Mouse (Mus musculus): ENCODE measurements around the gene Acox2. TPM values are rescaled to one million over a fixed set of nuclear protein-coding genes. Genes with fewer than 3 reads are reported as not detected.

Gene Acox2
- polyA plus RNA-seq, 1 experiment = not detected

- no peaks in the 10 kb centered on the region for H3K36me3 ChIP-seq (replicated peaks; ENCODE audit: low read length)
- no peak overlapping the region for H3K4me3 ChIP-seq (replicated peaks)
- TF ChIP-seq FLI1 (IDR thresholded peaks at IDR 0.05; ENCODE audit: low read length) = no peak
- no peak for TF ChIP-seq GATA1 (IDR thresholded peaks at IDR 0.05; ENCODE audit: borderline replicate concordance, low read length)
- peaks cover 19% of the 10 kb centered on the region for H3K27me3 ChIP-seq (replicated peaks)
- peaks cover 20% of the 10 kb centered on the region for H3K4me1 ChIP-seq
- H3K9me3 ChIP-seq = no peaks in the 10 kb centered on the region
These were observed 29.7 kb downstream of the Acox2 start for GRCm38 (mm10) chr14:8229367-8230019.

GRCm38 (mm10) chr14:8224805-8225204 is 34.3 kb downstream of the Acox2 start:
- peaks cover 11% of the 10 kb centered on the region for H3K27me3 ChIP-seq (replicated peaks)
- no peak overlapping the region for H3K4me3 ChIP-seq (replicated peaks)
- TF ChIP-seq FLI1 (IDR thresholded peaks at IDR 0.05; ENCODE audit: low read length) = no peak
- no peak for TF ChIP-seq GATA1 (IDR thresholded peaks at IDR 0.05; ENCODE audit: borderline replicate concordance, low read length)
- H3K9me3 ChIP-seq = no peaks in the 10 kb centered on the region
- peaks cover 5% of the 10 kb centered on the region for H3K36me3 ChIP-seq (replicated peaks; ENCODE audit: low read length)
- H3K4me1 ChIP-seq = peaks cover 11% of the 10 kb centered on the region

GRCm38 (mm10) chr14:8223506-8224293 is 35.5 kb downstream of the Acox2 start:
- peaks cover 5% of the 10 kb centered on the region for H3K36me3 ChIP-seq (replicated peaks; ENCODE audit: low read length)
- TF ChIP-seq GATA1 (IDR thresholded peaks at IDR 0.05; ENCODE audit: borderline replicate concordance, low read length) = no peak
- TF ChIP-seq FLI1 (IDR thresholded peaks at IDR 0.05; ENCODE audit: low read length) = no peak
- H3K9me3 ChIP-seq = no peaks in the 10 kb centered on the region

GRCm38 (mm10) chr14:8222561-8222960 is 36.6 kb downstream of the Acox2 start:
- no peak overlapping the region for H3K4me3 ChIP-seq (replicated peaks)
- no peaks in the 10 kb centered on the region for H3K9me3 ChIP-seq
- H3K36me3 ChIP-seq (replicated peaks; ENCODE audit: low read length) = peaks cover 5% of the 10 kb centered on the region
- TF ChIP-seq FLI1 (IDR thresholded peaks at IDR 0.05; ENCODE audit: low read length) (no peak), GATA1 (IDR thresholded peaks at IDR 0.05; ENCODE audit: borderline replicate concordance, low read length) (no peak)
- H3K27me3 ChIP-seq (replicated peaks) = peaks cover 6% of the 10 kb centered on the region
- peaks cover 7% of the 10 kb centered on the region for H3K4me1 ChIP-seq

More at GRCm38 (mm10) chr14:8223506-8224293, 35.5 kb downstream of the Acox2 start:
- Histone ChIP-seq H3K27me3 (replicated peaks) (peaks cover 9% of the 10 kb centered on the region), H3K4me3 (replicated peaks) (peak overlapping the region; percentile 33), H3K4me1 (peaks cover 7% of the 10 kb centered on the region)

GRCm38 (mm10) chr14:8220912-8221311 is 38.2 kb downstream of the Acox2 start:
- TF ChIP-seq FLI1 (IDR thresholded peaks at IDR 0.05; ENCODE audit: low read length) = no peak
- TF ChIP-seq GATA1 (IDR thresholded peaks at IDR 0.05; ENCODE audit: borderline replicate concordance, low read length) = no peak

GRCm38 (mm10) chr14:8220306-8220705 is 38.8 kb downstream of the Acox2 start:
- TF ChIP-seq GATA1 (IDR thresholded peaks at IDR 0.05; ENCODE audit: borderline replicate concordance, low read length) (no peak), FLI1 (IDR thresholded peaks at IDR 0.05; ENCODE audit: low read length) (no peak)
- Histone ChIP-seq H3K4me1 (peaks cover 14% of the 10 kb centered on the region), H3K36me3 (replicated peaks; ENCODE audit: low read length) (peaks cover 5% of the 10 kb centered on the region), H3K27me3 (replicated peaks) (peaks cover 2% of the 10 kb centered on the region), H3K9me3 (no peaks in the 10 kb centered on the region), H3K4me3 (replicated peaks) (no peak overlapping the region)

More at GRCm38 (mm10) chr14:8220912-8221311, 38.2 kb downstream of the Acox2 start:
- H3K36me3 ChIP-seq (replicated peaks; ENCODE audit: low read length) = peaks cover 5% of the 10 kb centered on the region
- H3K9me3 ChIP-seq = no peaks in the 10 kb centered on the region
- peaks cover 10% of the 10 kb centered on the region for H3K4me1 ChIP-seq
- no peak overlapping the region for H3K4me3 ChIP-seq (replicated peaks)
- H3K27me3 ChIP-seq (replicated peaks) = no peaks in the 10 kb centered on the region

GRCm38 (mm10) chr14:8219876-8220275 is 39.3 kb downstream of the Acox2 start:
- no peak for TF ChIP-seq GATA1 (IDR thresholded peaks at IDR 0.05; ENCODE audit: borderline replicate concordance, low read length)
- no peak for TF ChIP-seq FLI1 (IDR thresholded peaks at IDR 0.05; ENCODE audit: low read length)
- H3K4me3 ChIP-seq (replicated peaks) = no peak overlapping the region
- peaks cover 3% of the 10 kb centered on the region for H3K27me3 ChIP-seq (replicated peaks)
- H3K4me1 ChIP-seq = peaks cover 18% of the 10 kb centered on the region
- peaks cover 5% of the 10 kb centered on the region for H3K36me3 ChIP-seq (replicated peaks; ENCODE audit: low read length)
- no peaks in the 10 kb centered on the region for H3K9me3 ChIP-seq

GRCm38 (mm10) chr14:8218730-8219380 is 40.3 kb downstream of the Acox2 start:
- peaks cover 3% of the 10 kb centered on the region for H3K27me3 ChIP-seq (replicated peaks)
- no peak for TF ChIP-seq FLI1 (IDR thresholded peaks at IDR 0.05; ENCODE audit: low read length)
- no peak for TF ChIP-seq GATA1 (IDR thresholded peaks at IDR 0.05; ENCODE audit: borderline replicate concordance, low read length)
- H3K4me1 ChIP-seq = peaks cover 20% of the 10 kb centered on the region

GRCm38 (mm10) chr14:8218238-8218637 is 40.9 kb downstream of the Acox2 start:
- H3K27me3 ChIP-seq (replicated peaks) = peaks cover 3% of the 10 kb centered on the region
- H3K9me3 ChIP-seq = no peaks in the 10 kb centered on the region
- peaks cover 19% of the 10 kb centered on the region for H3K4me1 ChIP-seq
- no peak overlapping the region for H3K4me3 ChIP-seq (replicated peaks)
- H3K36me3 ChIP-seq (replicated peaks; ENCODE audit: low read length) = peaks cover 5% of the 10 kb centered on the region
- TF ChIP-seq GATA1 (IDR thresholded peaks at IDR 0.05; ENCODE audit: borderline replicate concordance, low read length) (no peak), FLI1 (IDR thresholded peaks at IDR 0.05; ENCODE audit: low read length) (no peak)

More at GRCm38 (mm10) chr14:8218730-8219380, 40.3 kb downstream of the Acox2 start:
- H3K4me3 ChIP-seq (replicated peaks) = no peak overlapping the region
- H3K36me3 ChIP-seq (replicated peaks; ENCODE audit: low read length) = peaks cover 5% of the 10 kb centered on the region
- no peaks in the 10 kb centered on the region for H3K9me3 ChIP-seq
